Mouse (Mus musculus): ENCODE results near the gene BC030867. TPM values are rescaled to one million over a fixed set of nuclear protein-coding genes. Genes with fewer than 3 reads are reported as not detected.
A peak's percentile ranks its signal among the peaks of the same experiment; 100 is the strongest.
"Not testable (repeated sequence)": the region's sequence is repeated elsewhere in the genome, so short reads cannot be mapped to it uniquely, and the experiment has no call there.

BC030867 gene
- total RNA-seq, 1 experiment from 2014 or later: 1.3 TPM

DNA sequence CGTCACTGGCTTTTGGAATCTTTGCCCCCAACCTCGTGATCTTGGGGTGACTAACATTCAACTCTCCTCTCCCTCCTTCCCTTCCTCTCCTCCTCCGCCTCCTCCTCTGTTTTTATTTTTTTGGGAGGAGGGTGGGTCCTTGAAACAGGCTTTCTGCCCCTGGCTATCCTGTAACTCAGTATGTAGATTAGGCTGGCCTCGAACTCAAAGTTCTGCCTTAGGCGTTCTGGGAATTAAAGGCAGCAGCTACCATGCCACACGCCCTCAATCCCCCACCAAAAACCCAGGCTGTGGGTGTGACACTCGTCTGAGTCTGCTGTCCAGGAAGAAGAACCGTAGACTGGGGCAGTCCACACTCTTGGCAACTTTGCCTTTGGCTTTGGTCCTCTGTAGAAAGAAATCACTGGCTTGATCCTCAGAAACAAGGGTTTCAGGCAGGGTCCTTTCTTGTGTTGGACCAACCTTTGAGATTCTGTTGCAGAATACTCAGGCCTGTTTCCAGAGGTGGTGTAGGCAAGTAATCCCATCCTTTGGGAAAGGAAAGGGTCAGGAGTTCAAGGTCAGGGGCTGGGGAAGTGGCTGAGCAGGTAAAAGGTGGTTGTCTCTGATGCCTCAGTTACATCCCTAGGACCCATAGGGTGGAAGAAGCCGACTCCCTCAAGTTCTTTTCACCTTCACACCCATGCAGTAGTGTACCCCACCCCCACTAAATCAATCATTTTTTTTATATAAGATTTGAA is 839 bp downstream of the BC030867 start:
- DNase-seq: no peak

DNA sequence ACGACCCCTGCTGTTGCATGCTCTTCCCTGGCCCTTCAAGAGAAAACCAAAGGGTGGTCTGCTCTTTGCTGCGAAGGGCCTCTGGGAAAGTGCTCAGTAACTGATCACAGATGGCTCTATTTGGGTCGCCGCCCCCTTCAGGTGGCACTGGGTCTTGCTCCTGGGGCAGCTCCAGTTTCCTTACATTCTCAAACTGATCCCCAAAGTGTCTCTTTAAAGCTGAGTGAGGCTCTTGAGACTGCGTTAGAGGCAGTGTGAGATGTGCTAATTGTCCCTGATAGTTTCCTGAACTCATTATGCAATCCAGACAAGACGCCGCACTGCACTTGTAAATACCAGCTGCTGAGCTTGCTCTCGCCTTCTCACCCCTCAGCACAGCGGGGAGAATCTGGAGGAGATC is 8.8 kb downstream of the BC030867 start:
- DNase-seq: no peak

DNA sequence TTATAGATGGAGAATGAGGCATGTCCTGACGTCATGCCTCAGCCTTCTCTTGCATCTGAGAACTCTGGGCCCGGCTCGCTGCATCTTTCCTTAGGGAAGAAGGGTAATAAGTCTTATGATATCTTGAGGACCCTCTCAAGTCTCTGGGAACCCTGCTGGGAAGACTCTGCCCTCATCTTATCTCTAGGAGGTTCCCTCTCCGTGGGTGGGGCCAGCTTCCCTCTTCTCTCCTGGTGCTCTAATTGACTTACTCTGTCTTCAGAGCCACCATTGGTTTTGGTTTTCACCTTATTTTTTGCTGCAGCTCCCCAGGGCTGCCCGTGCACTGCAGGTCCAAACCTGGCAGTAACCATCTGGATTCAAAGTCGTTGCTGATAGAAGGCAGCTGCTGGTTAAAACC is 9.4 kb downstream of the BC030867 start:
- DNase-seq: no peak

DNA sequence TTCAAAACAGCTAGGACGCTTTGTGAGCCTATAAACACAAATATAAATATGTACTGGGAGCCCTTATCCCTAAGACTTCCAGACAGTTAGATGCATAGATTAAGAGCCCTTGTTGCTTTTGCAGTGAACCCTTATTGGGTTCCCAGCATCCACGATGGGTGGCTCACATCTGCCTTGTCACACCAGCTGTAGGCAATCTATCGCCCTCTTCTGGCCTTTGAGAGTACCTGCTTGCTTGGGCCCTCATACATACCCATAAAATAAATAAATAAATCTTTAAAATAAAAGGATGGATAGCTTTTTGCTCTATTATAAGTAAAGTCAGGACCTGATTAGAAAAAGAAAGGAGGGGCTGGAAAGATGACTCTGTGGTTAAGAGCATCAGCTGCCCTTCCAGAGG is 9.8 kb downstream of the BC030867 start:
- no peak for DNase-seq

DNA sequence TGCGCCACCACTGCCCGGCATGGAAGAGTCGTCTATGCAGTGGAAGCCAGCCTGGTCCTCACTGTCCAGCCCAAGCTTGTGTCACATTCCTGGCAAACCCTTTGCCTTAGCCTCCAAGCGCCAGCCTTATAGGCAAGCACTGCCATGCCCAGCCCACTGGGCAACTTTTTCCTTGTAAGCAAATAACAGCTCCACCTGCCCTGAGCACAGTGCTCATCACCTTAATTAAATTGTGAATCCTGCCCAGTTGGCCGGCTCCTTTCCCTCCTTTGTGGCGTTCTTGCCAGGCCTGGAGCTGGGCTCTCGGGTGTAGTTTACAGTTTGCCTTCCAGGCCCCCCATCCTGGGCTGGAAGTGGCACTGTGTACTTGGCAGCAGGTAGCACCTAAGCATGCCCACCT is 14.5 kb downstream of the BC030867 start:
- DNase-seq: no peak

DNA sequence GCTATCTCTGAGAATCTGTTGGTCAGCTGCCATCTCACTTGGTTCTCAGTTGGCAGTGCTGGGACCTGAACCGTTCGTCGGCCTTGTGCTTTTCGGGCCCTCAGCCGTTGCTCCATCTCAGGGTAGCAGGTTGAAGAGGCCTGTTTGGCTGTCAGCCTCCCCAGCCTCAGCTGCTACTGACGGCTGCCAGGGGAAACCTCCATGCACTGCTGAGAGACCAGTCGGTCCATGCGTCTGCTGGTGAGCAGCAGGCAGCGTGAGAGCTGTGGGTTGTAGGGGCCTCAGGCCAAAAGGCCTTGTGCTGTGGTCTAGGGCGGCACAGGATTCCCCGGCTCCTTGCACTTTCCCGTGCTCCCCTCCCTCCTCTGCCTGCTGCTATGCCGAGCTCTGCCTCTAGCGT is 17.1 kb downstream of the BC030867 start:
- no peak for DNase-seq

DNA sequence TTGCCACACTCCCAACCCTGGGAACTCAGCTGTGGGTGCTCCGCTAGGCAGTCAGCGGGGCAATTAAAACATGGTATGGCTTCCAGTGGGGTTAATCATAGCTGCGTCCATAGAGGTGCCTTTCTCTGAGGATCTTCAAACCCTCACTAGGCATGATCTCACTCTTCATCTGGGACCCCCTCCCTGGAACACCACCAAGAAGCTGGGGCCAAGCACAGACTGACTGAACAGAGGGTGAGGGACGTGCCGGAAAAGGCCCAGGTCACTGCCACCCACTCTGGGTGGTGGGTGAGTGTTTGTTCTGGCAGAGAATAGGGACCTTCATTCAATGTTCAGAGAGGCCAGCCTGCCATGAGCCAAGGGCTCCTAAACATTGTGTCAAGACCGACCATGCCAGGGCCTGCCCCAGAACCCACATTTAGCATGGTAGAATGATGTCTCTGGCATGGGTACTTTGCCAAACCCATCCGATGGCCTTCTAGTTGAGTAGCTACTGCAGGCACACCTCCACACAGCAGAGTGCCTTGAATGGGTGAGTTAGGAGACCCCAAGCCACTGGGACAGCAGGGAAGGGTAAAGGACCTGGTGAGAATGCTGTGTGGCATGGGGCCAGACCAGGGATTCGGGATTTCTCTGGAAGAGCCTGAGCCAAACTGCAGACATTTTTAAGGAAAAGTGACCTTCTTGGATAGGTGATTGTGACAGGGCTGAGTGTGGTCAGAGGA is 18.1 kb downstream of the BC030867 start:
- no peak for DNase-seq

DNA sequence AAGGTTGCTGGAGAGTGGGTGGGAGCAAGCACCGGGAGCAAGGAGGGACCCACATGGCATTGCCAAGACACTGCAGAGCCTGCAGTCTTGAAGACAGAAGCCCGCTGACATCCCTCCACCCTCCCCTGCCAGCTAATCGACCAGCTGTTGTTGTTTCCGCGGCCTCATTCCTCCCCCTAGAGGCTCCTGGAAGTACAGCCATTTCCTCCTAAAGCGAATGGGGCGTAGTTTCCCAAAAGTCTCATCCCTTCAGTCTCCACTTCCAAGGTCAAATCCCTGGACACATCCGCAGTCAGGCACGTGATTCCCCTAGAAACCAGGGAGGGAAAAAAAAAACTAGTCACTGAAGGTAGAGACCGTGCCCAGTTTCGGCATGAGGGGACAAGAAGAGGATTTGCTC is 18.8 kb downstream of the BC030867 start:
- peak; percentile 70 for DNase-seq

DNA sequence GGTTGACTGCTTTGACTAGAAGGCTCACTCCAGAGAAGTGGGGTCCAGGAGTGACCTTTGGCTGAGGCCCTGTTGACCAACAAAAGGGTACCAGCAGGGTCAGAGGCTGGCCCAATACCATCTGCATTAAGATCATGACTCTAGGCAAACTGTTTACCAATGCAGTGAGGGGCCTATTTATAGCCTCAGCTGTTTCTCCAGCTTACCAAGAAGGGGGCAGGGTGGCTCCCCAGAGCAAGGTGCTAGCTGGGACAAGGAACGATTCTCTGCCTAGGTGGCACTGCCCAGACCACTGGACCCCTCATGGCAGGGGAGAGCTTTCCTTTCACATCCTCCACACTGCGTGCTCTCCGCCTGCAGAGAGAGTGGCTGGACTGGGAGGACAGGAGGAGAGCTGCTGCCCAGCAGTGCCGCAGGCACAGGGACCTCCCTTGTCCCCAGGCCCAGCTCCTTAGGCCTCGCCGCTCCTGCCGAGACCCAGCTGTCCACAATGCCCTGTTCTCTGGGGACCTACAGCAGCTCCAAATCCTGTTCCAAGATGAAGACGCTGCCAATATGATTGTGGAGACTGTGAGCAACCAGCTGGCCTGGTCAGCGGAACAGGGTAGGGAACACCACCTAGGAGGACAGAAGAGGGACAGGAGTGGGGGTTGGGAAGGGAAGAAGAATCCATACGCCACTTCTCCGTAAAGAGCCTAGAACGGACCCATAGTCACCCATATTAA is 20.0 kb downstream of the BC030867 start, which contains the start of gene Asb16:
Gene Asb16 (plus strand): TSS at position 224 of the 725 bp plus-strand sequence.
- no peak for DNase-seq

DNA sequence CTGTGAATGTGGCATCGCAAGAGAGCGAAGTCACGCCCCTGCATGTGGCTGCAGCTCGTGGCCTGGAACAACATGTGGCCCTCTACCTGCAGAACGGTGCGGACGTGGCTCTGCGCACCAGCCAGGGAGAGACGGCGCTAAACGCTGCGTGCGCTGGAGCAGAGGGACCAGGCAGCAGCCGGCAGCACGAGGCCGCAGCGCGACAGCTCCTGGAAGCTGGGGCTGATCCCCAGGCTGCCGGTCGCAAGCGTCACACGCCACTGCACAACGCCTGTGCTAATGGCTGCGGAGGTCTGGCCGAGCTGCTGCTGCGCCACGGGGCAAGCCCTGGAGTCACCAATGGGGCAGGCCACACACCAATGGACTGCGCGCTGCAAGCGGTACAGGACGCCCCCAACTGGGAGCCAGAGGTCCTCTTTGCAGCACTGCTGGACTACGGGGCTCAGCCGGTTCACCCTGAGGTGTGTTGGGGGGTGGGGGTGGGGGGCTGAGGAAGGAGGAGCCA is 27.8 kb downstream of the BC030867 start:
- DNase-seq: peak; percentile 51

DNA sequence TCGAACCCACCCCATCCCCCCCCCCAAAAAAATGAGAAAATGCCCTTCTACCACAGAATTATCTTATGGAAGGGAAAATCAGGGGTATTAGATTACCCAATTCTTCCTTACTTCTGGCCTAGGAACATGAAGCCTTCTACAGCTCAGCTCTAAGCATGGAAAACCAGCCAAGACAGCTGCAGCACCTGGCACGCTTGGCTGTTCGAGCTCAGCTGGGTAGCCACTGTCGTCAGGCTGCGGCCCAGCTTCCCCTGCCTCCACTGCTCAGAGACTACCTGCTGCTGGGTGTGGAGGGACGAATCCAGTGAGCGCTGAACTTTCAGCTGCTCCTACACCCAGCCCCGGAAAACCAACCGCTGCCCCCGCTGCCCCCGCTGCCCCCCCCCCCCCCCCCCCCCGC is 29.1 kb downstream of the BC030867 start:
- DNase-seq: no peak

DNA sequence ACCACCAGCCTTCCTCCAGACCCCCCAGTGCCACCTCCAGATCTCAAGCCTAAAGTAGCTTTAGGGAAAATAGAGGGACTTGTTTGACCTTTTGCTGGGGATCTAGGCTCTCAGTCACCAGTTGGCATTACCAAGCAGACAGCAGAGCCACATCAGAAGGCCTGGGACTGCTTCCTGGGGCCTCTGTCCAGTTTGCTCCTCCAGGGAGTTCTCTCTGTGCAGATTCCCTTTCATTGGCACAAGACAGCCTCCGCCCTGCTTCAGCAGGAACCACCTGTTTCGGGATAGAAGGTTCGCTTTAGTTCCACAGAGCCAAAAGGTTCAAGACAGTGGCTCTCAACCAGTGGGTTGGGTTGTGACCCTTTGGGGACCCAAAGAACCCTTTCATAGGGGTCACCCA is 30.9 kb downstream of the BC030867 start:
- no peak for DNase-seq

DNA sequence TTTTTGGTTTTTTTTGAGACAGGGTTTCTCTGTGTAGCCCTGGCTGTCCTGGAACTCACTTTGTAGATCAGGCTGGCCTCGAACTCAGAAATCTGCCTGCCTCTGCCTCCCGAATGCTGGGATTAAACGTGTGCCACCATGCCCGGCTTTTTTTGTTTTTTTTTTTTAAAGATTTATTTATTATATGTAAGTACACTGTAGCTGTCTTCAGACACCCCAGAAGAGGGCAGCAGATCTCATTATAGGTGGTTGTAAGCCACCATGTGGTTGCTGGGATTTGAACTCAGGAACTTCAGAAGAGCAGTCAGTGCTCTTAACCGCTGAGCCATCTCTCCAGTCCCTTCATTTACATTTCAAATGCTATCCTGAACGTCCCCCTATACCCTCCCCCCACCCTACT is 31.6 kb downstream of the BC030867 start:
- not testable (repeated sequence) for DNase-seq

DNA sequence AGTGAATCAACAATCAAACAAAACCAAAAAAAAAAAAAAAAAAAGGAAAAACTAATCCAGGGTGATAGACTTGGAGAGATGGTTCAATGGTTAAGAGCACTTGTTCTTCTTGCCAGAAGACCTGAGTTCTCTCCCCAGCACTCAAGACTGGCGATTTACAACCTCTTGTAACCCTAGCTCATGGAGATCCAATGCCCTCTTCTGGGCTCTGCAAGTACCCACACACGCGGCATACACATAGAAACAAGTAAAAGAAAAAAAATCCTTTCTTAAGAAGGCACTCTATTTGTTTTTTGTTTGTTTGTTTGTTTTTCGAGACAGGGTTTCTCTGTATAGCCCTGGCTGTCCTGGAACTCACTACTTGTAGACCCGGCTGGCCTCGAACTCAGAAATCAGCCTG is 35.2 kb downstream of the BC030867 start:
- DNase-seq: no peak

DNA sequence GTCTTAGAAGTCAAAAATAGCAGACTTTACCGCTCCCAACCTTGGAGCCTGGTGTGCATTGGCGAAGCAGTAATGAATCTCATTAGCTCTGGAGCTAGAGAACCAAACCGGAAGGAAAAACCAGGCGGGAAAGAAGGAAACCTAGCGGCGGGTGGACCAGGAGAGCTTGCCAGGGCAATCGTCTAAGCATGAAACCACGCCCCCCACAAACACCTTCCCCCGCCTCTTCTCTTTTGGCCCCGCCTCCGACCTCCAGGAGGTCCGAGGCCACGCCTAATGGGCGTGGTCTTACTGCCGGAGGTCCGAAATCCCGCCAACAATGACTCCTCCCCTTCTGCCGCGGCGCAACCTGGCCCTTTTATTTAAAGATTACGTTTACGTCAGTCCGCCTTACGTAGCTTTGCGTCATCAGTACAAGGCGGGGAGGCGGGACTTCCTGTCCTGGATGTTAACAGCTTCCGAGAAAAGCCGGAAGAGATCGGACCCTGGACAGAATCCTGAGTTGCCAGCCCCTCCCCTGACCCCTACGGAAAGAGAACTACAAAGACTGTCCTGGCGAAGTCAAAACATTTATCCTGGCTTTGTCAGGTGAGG is 35.9 kb downstream of the BC030867 start, which contains the start of gene Tmub2:
Gene Tmub2 (plus strand): TSS at position 431 of the 594 bp plus-strand sequence.
- DNase-seq: peak; percentile 91

DNA sequence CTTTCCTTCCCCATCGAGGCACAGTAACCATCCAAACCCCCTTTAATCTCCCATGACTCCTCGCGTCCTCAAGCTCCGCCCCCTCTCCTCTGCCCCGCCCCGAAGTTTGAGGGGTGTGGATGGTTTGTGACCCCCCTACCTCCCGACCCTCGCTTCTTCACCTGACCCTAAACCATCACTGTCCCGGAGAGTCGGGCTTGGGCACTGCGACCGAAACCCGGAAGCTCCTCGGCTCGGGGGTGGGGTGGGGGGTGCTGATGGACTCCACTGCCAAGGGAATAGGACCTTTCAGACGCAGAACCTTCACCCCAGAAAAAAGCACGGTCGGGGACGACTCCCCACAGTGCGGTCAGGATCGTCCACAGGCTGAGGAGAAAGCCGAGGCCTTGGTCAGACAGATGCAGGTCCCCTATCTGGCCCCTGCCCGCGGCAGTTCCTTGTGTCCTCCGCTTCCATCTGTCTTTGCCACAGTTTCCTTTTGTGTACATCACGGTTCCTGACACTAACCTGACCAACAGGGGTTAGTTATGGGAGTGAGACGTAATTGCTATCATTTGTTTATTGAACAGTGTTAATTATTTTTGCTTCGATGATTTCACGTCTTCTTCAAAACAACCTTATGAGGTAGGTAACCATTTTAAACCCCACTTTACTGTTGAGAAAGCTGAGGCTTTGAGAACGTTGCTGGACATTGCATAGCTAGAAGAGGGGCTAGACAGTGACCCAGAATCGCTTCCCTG is 36.6 kb downstream of the BC030867 start:
- peak; percentile 63 for DNase-seq

DNA sequence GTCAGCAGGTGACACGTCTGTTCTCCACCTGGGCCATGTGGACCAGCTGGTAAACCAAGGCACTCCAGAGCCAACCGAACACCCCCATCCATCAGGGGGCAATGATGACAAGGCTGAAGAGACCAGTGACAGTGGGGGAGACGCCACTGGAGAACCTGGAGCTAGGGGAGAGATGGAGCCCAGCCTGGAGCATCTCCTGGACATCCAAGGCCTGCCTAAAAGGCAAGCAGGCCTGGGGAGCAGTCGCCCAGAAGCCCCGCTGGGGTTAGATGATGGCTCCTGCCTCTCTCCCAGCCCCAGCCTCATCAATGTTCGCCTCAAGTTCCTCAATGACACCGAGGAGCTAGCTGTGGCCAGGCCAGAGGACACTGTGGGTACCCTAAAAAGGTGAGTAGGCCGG is 38.8 kb downstream of the BC030867 start:
- no peak for DNase-seq

DNA sequence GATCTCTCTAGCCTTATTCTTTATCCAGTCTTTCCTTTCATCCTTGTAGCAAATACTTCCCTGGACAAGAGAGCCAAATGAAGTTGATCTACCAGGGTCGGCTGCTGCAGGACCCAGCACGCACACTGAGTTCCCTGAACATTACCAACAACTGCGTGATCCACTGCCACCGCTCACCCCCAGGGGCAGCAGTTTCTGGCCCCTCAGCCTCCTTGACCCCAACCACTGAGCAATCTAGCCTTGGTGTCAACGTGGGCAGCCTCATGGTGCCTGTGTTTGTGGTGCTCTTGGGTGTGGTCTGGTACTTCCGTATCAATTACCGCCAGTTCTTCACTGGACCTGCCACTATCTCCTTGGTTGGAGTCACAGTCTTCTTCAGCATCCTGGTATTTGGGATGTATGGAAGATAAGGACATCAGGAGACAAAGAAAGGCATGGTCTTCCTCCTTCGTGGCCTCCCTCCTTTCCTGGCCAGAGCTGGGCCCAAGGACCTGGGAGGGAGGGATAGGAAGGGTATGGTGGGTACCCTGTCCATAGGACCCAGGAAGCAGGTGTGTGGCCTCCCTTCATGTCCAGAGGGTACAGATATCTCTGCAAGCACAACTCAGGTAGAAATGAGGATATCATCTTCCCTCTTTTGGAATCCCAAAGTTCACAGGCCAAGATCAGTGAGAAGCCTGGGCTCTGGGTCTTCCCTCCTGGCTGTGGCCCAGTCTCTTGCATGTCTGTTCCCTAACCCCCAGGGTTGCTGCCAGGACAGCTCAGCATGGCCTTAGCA is 39.5 kb downstream of the BC030867 start:
- DNase-seq: no peak

DNA sequence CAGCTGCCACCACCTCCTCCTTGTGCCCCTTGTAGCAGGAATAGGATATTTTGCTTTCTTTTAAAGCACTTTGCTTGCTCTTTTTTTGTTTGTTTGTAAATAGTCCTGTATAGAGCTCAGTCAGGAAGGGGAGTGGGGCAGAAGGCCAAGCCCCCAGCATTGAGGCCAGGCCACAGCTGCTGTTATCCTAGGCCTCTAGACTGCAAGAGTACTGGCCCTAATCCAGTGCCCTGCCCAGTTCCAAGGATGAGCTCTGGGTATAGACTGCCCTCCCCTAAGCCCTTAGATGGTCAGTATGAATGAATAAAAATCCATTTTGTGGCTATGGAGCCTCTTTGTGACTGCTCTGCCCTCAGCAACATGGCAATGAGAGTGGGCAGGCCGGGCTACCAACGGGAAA is 40.2 kb downstream of the BC030867 start:
- DNase-seq: no peak

DNA sequence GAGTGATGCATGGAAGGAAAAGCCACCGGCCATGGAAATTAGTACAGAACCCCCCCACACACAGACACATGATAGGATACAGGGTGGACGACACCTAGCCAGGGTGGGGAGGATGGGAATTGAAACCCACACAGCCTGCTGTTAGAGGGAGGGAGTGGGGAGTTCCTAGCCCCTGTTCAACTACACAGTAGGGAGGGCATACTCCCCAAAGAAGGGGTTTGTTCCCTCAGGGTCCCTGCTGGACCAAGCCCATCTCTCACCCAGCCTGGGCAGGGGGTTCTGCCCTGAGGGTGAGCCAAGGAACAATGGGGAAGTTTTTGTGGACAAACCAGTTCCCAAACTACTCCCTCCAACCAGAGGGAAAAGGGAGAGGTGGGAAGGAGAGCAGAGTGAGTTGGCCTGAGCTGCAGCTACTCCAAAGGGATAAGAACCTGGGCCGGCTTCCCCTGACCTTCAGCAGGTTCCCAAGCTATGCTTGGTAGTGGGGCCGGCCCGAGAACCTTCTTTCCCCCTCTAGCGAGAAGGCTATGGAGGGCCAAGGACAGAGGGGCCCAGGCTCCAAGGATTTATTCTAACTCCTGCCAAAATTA is 40.9 kb downstream of the BC030867 start:
- DNase-seq: no peak

DNA sequence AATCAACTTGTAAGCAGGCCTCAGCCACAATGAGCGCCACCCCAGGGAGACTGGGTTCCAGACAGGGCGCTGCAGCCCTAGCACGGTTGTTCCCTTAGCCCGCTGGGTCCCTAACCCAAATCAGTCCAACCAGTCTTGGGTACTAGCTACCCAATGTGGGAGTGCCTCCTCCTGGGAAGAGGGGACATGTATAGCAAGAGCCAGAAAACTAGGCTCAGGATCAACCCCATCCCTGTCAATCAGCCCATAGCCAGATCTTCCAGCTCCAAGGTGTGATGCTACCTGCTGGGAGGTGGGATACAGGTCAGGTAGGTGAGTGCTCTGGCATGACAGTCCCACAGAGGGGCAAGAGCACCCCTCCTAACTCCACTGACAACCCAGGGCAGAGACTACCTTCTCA is 41.5 kb downstream of the BC030867 start:
- no peak for DNase-seq
